Mouse (Mus musculus) CD4-positive, CD25-positive, alpha-beta regulatory T cell, adult 9 weeks (primary cell): ENCODE results near the gene Elk3. TPM values are rescaled to one million over a fixed set of nuclear protein-coding genes. Genes with fewer than 3 reads are reported as not detected.

Source experiments
- polyA plus RNA-seq: library from polyadenylated mRNA; unstranded; fragments of 100-300 nt; shearing (Covaris generic); gene quantifications from one replicate; pipeline ENCODE4 v1.2.1, GENCODE M21; 2017

The Elk3 gene
- 38.8 TPM for polyA plus RNA-seq

GRCm38 (mm10) chr10:93310721-93311411 is at the start of gene Elk3:
Gene Elk3, minus strand, starts transcription at chr10:93311135.

Other genes starting within 250 kb of the Elk3 start
- 1.3 TPM for gene Cfap54, start 229.5 kb downstream of the Elk3 start, polyA plus RNA-seq
- gene Cdk17, start 150.3 kb downstream of the Elk3 start, polyA plus RNA-seq, result 29.7 TPM
- gene Lta4h, start 142.3 kb upstream of the Elk3 start, polyA plus RNA-seq, result 322 TPM
- gene Hal, start 177.6 kb upstream of the Elk3 start, polyA plus RNA-seq, result 0.17 TPM
- 0.33 TPM for gene Amdhd1, start 228.9 kb upstream of the Elk3 start, polyA plus RNA-seq
- gene Ccdc38, start 229.5 kb upstream of the Elk3 start, polyA plus RNA-seq, result 1.8 TPM